Mouse (Mus musculus) megakaryocyte, embryonic 14.5 days (primary cell): ENCODE data around the gene Bbs12. TPM values are rescaled to one million over a fixed set of nuclear protein-coding genes. Genes with fewer than 3 reads are reported as not detected.

Source experiments
- H3K27me3 ChIP-seq: replicated peaks from 2 replicates; pipeline ENCODE3; 2012; ENCODE audit warnings: inconsistent platforms
- H3K36me3 ChIP-seq: replicated peaks from 2 replicates; pipeline ENCODE3; 2012; ENCODE audit warnings: low read length, inconsistent platforms, mixed read lengths
- H3K4me1 ChIP-seq: 2 replicates; pipeline ENCODE4 v1.6.1; 2012; ENCODE audit warnings: inconsistent platforms
- H3K4me3 ChIP-seq: replicated peaks from 2 replicates; pipeline ENCODE3; 2012; ENCODE audit warnings: moderate library complexity, mild to moderate bottlenecking, inconsistent platforms
- H3K9me3 ChIP-seq: 2 replicates; pipeline ENCODE4 v1.6.1; 2012; ENCODE audit warnings: inconsistent platforms
- FLI1 ChIP-seq: IDR thresholded peaks from 2 replicates; pipeline ENCODE4 v1.6.1; 2012; ENCODE audit warnings: low read length, inconsistent platforms, mixed read lengths
- GATA1 ChIP-seq: IDR thresholded peaks from 3 replicates; pipeline ENCODE4 v1.6.1; 2012; ENCODE audit warnings: mixed read lengths, low read length, inconsistent platforms, borderline replicate concordance
- polyA plus RNA-seq: library from polyadenylated mRNA; stranded (reverse); fragments of >175 nt; gene quantifications from 2 replicates; pipeline ENCODE4 v1.2.3, GENCODE M21; 2012; ENCODE audit warnings: low replicate concordance; ENCODE audit not compliant: insufficient read depth

The Bbs12 gene
- not detected in 2 replicates for polyA plus RNA-seq

- H3K36me3 ChIP-seq: peaks cover 8% of the 10 kb centered on the region
- no peaks in the 10 kb centered on the region for H3K9me3 ChIP-seq
- H3K27me3 ChIP-seq: no peaks in the 10 kb centered on the region
- TF ChIP-seq GATA1 (no peak), FLI1 (no peak)
- H3K4me3 ChIP-seq: peak within 1 kb of the TSS; percentile 96
- H3K4me1 ChIP-seq: peaks cover 28% of the 10 kb centered on the region
Observed at GRCm38 (mm10) chr3:37312370-37312941, at the start of gene Bbs12, which contains the start of gene Cetn4. Bbs12 (plus strand) TSS chr3:37312554. Cetn4 (minus strand) TSS chr3:37312708.

- Histone ChIP-seq H3K4me3 (no peak overlapping the region), H3K9me3 (peaks cover 4% of the 10 kb centered on the region; the same call in 1 of the 2 replicates), H3K4me1 (peaks cover 7% of the 10 kb centered on the region), H3K36me3 (no peaks in the 10 kb centered on the region), H3K27me3 (peaks cover 40% of the 10 kb centered on the region)
- TF ChIP-seq FLI1: no peak
- no peak for TF ChIP-seq GATA1
Observed at GRCm38 (mm10) chr3:37268338-37268737, 44.0 kb upstream of the Bbs12 start.

GRCm38 (mm10) chr3:37269926-37270325, 42.4 kb upstream of the Bbs12 start:
- Histone ChIP-seq H3K4me3 (no peak overlapping the region), H3K27me3 (peaks cover 34% of the 10 kb centered on the region), H3K36me3 (no peaks in the 10 kb centered on the region), H3K9me3 (no peaks in the 10 kb centered on the region), H3K4me1 (peaks cover 7% of the 10 kb centered on the region)
- TF ChIP-seq FLI1: no peak
- TF ChIP-seq GATA1: no peak

GRCm38 (mm10) chr3:37271209-37271608, 41.1 kb upstream of the Bbs12 start:
- Histone ChIP-seq H3K27me3 (peaks cover 28% of the 10 kb centered on the region), H3K9me3 (no peaks in the 10 kb centered on the region), H3K4me1 (peaks cover 7% of the 10 kb centered on the region), H3K4me3 (no peak overlapping the region), H3K36me3 (no peaks in the 10 kb centered on the region)
- TF ChIP-seq FLI1 (no peak), GATA1 (no peak)

- H3K27me3 ChIP-seq: peaks cover 22% of the 10 kb centered on the region
- H3K9me3 ChIP-seq: no peaks in the 10 kb centered on the region
- H3K36me3 ChIP-seq: no peaks in the 10 kb centered on the region
- TF ChIP-seq GATA1 (no peak), FLI1 (no peak)
- no peak overlapping the region for H3K4me3 ChIP-seq
- H3K4me1 ChIP-seq: peaks cover 7% of the 10 kb centered on the region
Observed at GRCm38 (mm10) chr3:37273092-37273491, 39.3 kb upstream of the Bbs12 start.

- Histone ChIP-seq H3K9me3 (no peaks in the 10 kb centered on the region), H3K36me3 (no peaks in the 10 kb centered on the region), H3K4me1 (peaks cover 7% of the 10 kb centered on the region), H3K4me3 (no peak overlapping the region), H3K27me3 (peaks cover 11% of the 10 kb centered on the region)
- TF ChIP-seq GATA1 (no peak), FLI1 (no peak)
Observed at GRCm38 (mm10) chr3:37274661-37275060, 37.7 kb upstream of the Bbs12 start.

- Histone ChIP-seq H3K4me1 (peaks cover 12% of the 10 kb centered on the region), H3K9me3 (no peaks in the 10 kb centered on the region), H3K27me3 (peaks cover 6% of the 10 kb centered on the region), H3K36me3 (no peaks in the 10 kb centered on the region), H3K4me3 (no peak overlapping the region)
- TF ChIP-seq FLI1: no peak
- no peak for TF ChIP-seq GATA1
Observed at GRCm38 (mm10) chr3:37280221-37280620, 32.1 kb upstream of the Bbs12 start.

GRCm38 (mm10) chr3:37280871-37281270, 31.5 kb upstream of the Bbs12 start:
- Histone ChIP-seq H3K4me1 (peaks cover 12% of the 10 kb centered on the region), H3K27me3 (peaks cover 6% of the 10 kb centered on the region), H3K4me3 (peak overlapping the region; percentile 83), H3K9me3 (no peaks in the 10 kb centered on the region), H3K36me3 (no peaks in the 10 kb centered on the region)
- TF ChIP-seq GATA1 (no peak), FLI1 (no peak)

- H3K9me3 ChIP-seq: no peaks in the 10 kb centered on the region
- H3K36me3 ChIP-seq: no peaks in the 10 kb centered on the region
- H3K27me3 ChIP-seq: peaks cover 6% of the 10 kb centered on the region
- H3K4me1 ChIP-seq: peaks cover 12% of the 10 kb centered on the region
- no peak for TF ChIP-seq GATA1
- TF ChIP-seq FLI1: no peak
- H3K4me3 ChIP-seq: no peak overlapping the region
Observed at GRCm38 (mm10) chr3:37282299-37282922, 29.9 kb upstream of the Bbs12 start.

- H3K27me3 ChIP-seq: peaks cover 9% of the 10 kb centered on the region
- no peak for TF ChIP-seq FLI1
- no peak for TF ChIP-seq GATA1
- no peaks in the 10 kb centered on the region for H3K9me3 ChIP-seq
- H3K36me3 ChIP-seq: no peaks in the 10 kb centered on the region
- H3K4me3 ChIP-seq: no peak overlapping the region
- peaks cover 12% of the 10 kb centered on the region for H3K4me1 ChIP-seq
Observed at GRCm38 (mm10) chr3:37283234-37283633, 29.1 kb upstream of the Bbs12 start.
